Mouse (Mus musculus): Measurements from ENCODE around the gene Nup155. TPM values are rescaled to one million over a fixed set of nuclear protein-coding genes. Genes with fewer than 3 reads are reported as not detected.
"Not testable (repeated sequence)": the region's sequence is repeated elsewhere in the genome, so short reads cannot be mapped to it uniquely, and the experiment has no call there.

Gene Nup155
- polyA plus RNA-seq, 1 experiment, result 5.1 TPM

DNA sequence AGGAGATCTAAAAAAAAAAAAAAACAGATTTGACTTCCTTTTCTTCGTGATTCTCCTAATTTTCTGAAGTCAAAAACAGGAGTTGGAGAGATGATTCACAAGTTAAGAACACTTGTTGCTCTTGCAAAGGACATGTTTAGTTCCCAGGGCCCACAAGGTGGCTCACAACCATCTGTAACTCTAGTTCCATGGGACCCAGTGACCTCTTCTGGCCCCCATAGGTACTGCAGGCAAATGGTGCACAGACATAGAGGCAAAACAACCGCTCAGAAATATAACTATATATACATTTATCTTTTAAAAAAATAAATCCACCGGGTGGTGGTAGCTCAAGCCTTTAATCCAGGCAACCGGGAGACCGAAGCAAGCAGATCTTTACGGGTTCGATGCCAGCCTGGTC lies 11.2 kb upstream of the Nup155 start:
- Histone ChIP-seq H3K27ac (ENCODE audit: insufficient read depth, low read depth, low read length) (no peak overlapping the region), H3K4me1 (ENCODE audit: control insufficient read depth, insufficient read depth, low read length) (peaks cover 2% of the 10 kb centered on the region; the same call in 1 of the 2 replicates), H3K36me3 (ENCODE audit: control insufficient read depth, insufficient read depth, low read length) (0 out of 2 replicates have a peak, but pooled peaks cover 2% of the 10 kb centered on the region), H3K27me3 (replicated peaks; ENCODE audit: control insufficient read depth, insufficient read depth, low read length) (no peaks in the 10 kb centered on the region), H3K4me3 (ENCODE audit: insufficient read depth, low read depth, low read length) (no peak overlapping the region)
- WGBS, result 25% methylated on average over 7 of the region's 7 CpGs
- TF ChIP-seq CTCF (conservative IDR thresholded peaks at IDR 0.05; ENCODE audit: insufficient read depth, insufficient read length, low read depth, low read length), result peak; percentile 65
- TF ChIP-seq POLR2A (IDR thresholded peaks at IDR 0.05; ENCODE audit: low read depth, low read length), result no peak
- DNase-seq, result peak; percentile 60

DNA sequence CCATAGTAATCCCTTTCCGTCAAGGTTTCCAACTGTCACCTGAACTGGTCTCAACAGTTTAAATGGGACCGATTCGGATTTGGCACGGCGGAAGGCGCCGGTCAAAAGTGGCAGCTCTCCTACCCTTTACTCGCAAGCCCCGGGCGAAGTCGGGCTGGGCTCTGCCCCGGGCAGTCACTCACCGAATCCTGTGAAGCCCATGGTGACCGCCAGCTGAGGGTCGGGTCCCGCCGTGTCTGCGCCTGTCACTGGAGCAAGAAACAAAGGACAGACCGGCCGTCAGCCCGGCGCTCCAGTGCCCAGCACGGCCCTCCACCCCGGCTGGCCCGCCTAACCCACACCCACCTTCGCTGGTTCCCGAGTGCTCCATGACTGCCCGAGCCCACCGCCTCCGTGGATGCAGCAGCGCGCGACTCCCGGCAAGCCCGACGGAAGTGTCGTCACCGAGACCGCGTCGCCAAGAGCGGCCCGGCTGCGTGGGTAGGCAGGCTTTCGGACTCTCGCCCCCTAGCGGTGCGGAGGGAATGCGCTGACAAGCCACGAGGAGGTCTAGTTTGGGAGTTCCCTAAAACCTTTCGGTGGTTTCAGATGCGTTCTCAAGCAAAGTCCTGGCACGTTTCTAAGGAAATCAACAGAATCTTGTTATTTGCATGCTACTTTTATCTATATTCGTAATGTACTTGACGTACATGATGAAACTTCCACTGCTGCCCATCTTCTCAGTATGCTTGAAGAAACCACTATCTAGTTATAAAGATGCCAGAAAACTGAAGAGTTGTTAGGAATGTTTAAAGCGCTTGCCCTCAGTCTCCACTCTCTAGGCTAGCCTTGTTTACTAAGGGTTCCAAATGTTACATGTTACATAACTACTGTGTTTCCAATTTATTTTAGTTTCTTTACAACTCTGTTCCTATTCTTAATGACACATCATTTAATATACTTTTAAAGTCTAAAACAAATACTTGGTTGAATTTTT lies 10.0 kb upstream of the Nup155 start, which contains the start of gene Wdr70:
Gene Wdr70 (minus strand): TSS at position 436 of the 976 bp plus-strand sequence.
- no peaks in the 10 kb centered on the region for H3K27me3 ChIP-seq (replicated peaks; ENCODE audit: control insufficient read depth, insufficient read depth, low read length)
- peak within 1 kb of the TSS; percentile 98 for H3K4me3 ChIP-seq (ENCODE audit: insufficient read depth, low read depth, low read length)
- peaks cover 2% of the 10 kb centered on the region; the same call in 1 of the 2 replicates for H3K4me1 ChIP-seq (ENCODE audit: control insufficient read depth, insufficient read depth, low read length)
- TF ChIP-seq CTCF (conservative IDR thresholded peaks at IDR 0.05; ENCODE audit: insufficient read depth, insufficient read length, low read depth, low read length) (peak; percentile 93), POLR2A (IDR thresholded peaks at IDR 0.05; ENCODE audit: low read depth, low read length) (peak; percentile 67)
- no peaks in the 10 kb centered on the region for H3K36me3 ChIP-seq (ENCODE audit: control insufficient read depth, insufficient read depth, low read length)
- DNase-seq, result peak; percentile 97
- no peak within 1 kb of the TSS for H3K27ac ChIP-seq (ENCODE audit: insufficient read depth, low read depth, low read length)
- WGBS, result 2% methylated on average over 56 of the region's 56 CpGs

DNA sequence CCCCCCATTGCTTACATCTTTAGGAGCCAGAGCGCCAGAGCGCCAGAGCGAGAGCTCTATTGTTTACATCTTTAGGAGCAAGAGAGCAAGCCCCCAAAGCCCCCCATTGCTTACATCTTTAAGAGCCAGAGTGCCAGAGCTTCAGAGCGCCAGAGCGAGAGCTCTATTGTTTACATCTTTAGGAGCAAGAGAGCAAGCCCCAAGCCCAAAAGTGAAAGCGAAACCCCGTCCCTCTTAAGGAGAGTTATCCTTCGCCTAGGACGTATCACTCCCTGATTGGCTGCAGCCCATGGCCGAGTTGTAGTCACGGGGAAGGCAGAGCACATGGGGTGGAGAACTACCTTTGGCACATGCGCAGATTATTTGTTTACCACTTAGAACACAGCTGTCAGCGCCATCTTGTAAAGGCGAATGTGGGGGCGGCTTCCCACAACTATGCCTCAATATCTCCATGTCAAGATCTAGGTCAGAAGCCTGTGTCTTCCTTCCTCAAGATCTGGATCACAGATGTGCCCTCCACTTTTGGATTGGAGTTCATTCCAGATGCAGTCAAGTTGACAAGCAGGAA lies 7.0 kb upstream of the Nup155 start:
- H3K4me3 ChIP-seq (ENCODE audit: insufficient read depth, low read depth, low read length); H3K27ac ChIP-seq (ENCODE audit: insufficient read depth, low read depth, low read length); DNase-seq; H3K36me3 ChIP-seq (ENCODE audit: control insufficient read depth, insufficient read depth, low read length); H3K27me3 ChIP-seq (replicated peaks; ENCODE audit: control insufficient read depth, insufficient read depth, low read length); H3K4me1 ChIP-seq (ENCODE audit: control insufficient read depth, insufficient read depth, low read length): not testable (repeated sequence)
- WGBS, result 91% methylated on average over 15 of the region's 15 CpGs

DNA sequence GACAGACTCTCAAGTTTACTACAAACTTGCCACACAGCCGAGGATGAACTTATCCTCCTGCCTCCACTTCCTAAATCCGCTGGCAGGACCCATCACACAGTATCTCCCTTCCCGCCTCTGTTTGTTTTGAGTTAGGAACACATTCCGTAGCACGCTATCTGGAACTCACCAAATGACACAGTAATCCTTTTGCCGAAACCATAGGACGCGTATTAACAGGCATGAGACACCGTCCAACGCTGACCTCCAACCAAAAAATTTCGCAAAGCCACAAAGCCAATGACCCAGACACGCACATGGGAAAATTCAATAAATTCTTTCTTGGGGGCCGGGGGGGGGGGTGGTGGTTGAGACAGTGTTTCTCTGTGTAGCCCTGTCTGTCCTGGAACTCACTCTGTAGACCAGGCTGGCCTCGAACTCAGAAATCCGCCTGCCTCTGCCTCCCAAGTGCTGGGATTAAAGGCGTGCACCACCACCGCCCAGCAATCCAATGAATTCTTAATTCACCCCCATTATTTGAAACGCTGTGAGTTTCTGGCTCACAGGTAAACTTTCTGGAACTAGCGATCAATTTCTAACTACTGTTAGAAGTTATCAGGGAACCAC lies 610 bp upstream of the Nup155 start:
- DNase-seq, result no peak
- 62% methylated on average over 19 of the region's 19 CpGs for WGBS
- Histone ChIP-seq H3K36me3 (ENCODE audit: control insufficient read depth, insufficient read depth, low read length) (no peaks in the 10 kb centered on the region), H3K27ac (ENCODE audit: insufficient read depth, low read depth, low read length) (no peak overlapping the region), H3K27me3 (replicated peaks; ENCODE audit: control insufficient read depth, insufficient read depth, low read length) (no peaks in the 10 kb centered on the region), H3K4me1 (ENCODE audit: control insufficient read depth, insufficient read depth, low read length) (no peaks in the 10 kb centered on the region; the same call in 1 of the 2 replicates), H3K4me3 (ENCODE audit: insufficient read depth, low read depth, low read length) (peak overlapping the region; percentile 78)
- no peak for TF ChIP-seq CTCF (conservative IDR thresholded peaks at IDR 0.05; ENCODE audit: insufficient read depth, insufficient read length, low read depth, low read length)

DNA sequence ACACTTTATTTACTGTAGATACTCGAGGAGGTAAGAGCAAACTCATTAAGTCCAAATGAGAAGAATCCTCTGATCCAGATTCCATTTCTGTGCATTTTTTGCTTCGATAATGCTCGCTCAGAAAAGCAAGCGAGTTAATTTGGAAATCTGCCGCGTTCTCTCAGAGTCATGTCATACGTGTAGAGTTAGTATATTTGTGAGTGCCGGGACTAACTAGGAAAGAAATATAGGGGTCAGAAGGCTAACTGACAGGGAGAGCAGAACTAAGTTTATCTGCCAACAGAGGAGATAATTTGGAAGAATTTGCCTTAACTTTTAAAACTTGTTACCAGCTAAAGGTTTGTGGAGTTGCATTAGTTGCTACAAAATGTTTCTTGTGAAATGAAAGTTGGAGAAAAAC lies 709 bp downstream of the Nup155 start:
- H3K27me3 ChIP-seq (replicated peaks; ENCODE audit: control insufficient read depth, insufficient read depth, low read length), result no peaks in the 10 kb centered on the region
- H3K27ac ChIP-seq (ENCODE audit: insufficient read depth, low read depth, low read length), result no peak overlapping the region
- 1% methylated on average over 8 of the region's 8 CpGs for WGBS
- TF ChIP-seq POLR2A (IDR thresholded peaks at IDR 0.05; ENCODE audit: low read depth, low read length) (no peak), CTCF (conservative IDR thresholded peaks at IDR 0.05; ENCODE audit: insufficient read depth, insufficient read length, low read depth, low read length) (no peak)
- peaks cover 2% of the 10 kb centered on the region; the same call in 1 of the 2 replicates for H3K36me3 ChIP-seq (ENCODE audit: control insufficient read depth, insufficient read depth, low read length)
- no peaks in the 10 kb centered on the region; the same call in 1 of the 2 replicates for H3K4me1 ChIP-seq (ENCODE audit: control insufficient read depth, insufficient read depth, low read length)
- no peak for DNase-seq
- 0 out of 2 replicates have a peak overlapping the region, but pooled peaks have one; percentile 78 for H3K4me3 ChIP-seq (ENCODE audit: insufficient read depth, low read depth, low read length)

DNA sequence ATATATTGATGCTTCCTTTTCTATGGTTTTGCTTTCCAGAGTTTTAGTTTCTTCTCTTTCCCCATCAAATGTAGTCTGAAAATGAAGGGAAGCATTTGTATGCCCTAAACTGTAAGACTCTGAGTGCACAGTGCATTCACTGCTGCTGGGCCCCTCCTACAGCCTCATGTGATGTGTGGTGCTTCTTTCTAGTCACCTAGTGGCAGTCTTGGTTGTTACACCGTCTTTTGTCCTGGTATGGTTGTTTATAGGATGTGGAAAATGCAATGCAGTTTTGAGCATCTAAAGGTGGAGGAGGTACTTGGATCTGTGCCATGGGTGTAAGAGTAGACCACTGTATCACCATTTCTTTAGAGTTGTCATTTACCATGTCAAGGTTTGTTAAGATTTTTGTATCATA lies 20.2 kb downstream of the Nup155 start:
- no peaks in the 10 kb centered on the region for H3K27me3 ChIP-seq (replicated peaks; ENCODE audit: control insufficient read depth, insufficient read depth, low read length)
- no peak overlapping the region for H3K4me3 ChIP-seq (ENCODE audit: insufficient read depth, low read depth, low read length)
- H3K36me3 ChIP-seq (ENCODE audit: control insufficient read depth, insufficient read depth, low read length), result peaks cover 4% of the 10 kb centered on the region
- H3K4me1 ChIP-seq (ENCODE audit: control insufficient read depth, insufficient read depth, low read length), result no peaks in the 10 kb centered on the region
- 64% methylated on average over 1 of the region's 1 CpGs for WGBS
- DNase-seq, result no peak
- TF ChIP-seq POLR2A (IDR thresholded peaks at IDR 0.05; ENCODE audit: low read depth, low read length) (no peak), CTCF (conservative IDR thresholded peaks at IDR 0.05; ENCODE audit: insufficient read depth, insufficient read length, low read depth, low read length) (no peak)
- no peak overlapping the region for H3K27ac ChIP-seq (ENCODE audit: insufficient read depth, low read depth, low read length)

DNA sequence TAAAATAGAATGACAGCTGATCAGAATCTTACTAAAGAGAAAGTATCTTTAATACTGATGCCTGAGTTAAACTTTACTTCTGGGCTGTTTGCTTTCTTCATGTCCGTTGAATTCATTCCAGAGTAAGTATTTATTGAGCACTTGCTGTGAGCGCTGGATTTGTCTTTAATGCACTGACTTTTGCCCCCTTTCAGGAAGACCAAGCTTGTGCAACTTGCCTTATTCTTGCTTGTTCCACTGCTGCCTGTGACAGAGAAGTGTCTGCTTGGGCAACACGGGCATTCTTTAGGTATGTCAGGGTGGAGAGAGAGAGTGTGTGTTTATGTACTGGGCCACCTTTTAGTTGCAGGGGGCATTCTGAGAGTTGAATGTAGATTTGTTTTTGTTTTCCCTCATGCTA lies 22.2 kb downstream of the Nup155 start:
- H3K4me3 ChIP-seq (ENCODE audit: insufficient read depth, low read depth, low read length), result no peak overlapping the region
- WGBS, result 94% methylated on average over 3 of the region's 3 CpGs
- DNase-seq, result no peak
- no peaks in the 10 kb centered on the region for H3K4me1 ChIP-seq (ENCODE audit: control insufficient read depth, insufficient read depth, low read length)
- H3K36me3 ChIP-seq (ENCODE audit: control insufficient read depth, insufficient read depth, low read length), result peaks cover 1% of the 10 kb centered on the region; the same call in 1 of the 2 replicates
- no peak for TF ChIP-seq CTCF (conservative IDR thresholded peaks at IDR 0.05; ENCODE audit: insufficient read depth, insufficient read length, low read depth, low read length)
- TF ChIP-seq POLR2A (IDR thresholded peaks at IDR 0.05; ENCODE audit: low read depth, low read length), result no peak
- no peaks in the 10 kb centered on the region for H3K27me3 ChIP-seq (replicated peaks; ENCODE audit: control insufficient read depth, insufficient read depth, low read length)
- H3K27ac ChIP-seq (ENCODE audit: insufficient read depth, low read depth, low read length), result no peak overlapping the region
